Mouse (Mus musculus): ENCODE measurements around the gene Osbpl11. TPM values are rescaled to one million over a fixed set of nuclear protein-coding genes. Genes with fewer than 3 reads are reported as not detected.
A peak's percentile ranks its signal among the peaks of the same experiment; 100 is the strongest.

The Osbpl11 gene
- total and polyA plus RNA-seq, 2 experiments from 2014 or later: 12.0 to 25.1 TPM

GRCm38 (mm10) chr16:33244933-33245470 is 60.1 kb downstream of the Osbpl11 start:
- Histone ChIP-seq H3K4me3 (ENCODE audit: low read depth, low read length) (no peak overlapping the region), H3K36me3 (ENCODE audit: insufficient read depth, low read length) (peaks cover 23% of the 10 kb centered on the region), H3K27ac (ENCODE audit: low read depth, low read length) (no peak overlapping the region), H3K4me1 (ENCODE audit: insufficient read depth, low read length) (no peaks in the 10 kb centered on the region), H3K9ac (replicated peaks; ENCODE audit: low read length, poor library complexity, severe bottlenecking) (no peak overlapping the region), H3K9me3 (ENCODE audit: low read length) (no peaks in the 10 kb centered on the region), H3K27me3 (ENCODE audit: insufficient read depth, low read length) (no peaks in the 10 kb centered on the region), H3K4me2 (ENCODE audit: low read depth, low read length, poor library complexity, severe bottlenecking) (no peak overlapping the region)
- DNase-seq (ENCODE audit: low spot score) (peak; percentile 6), ATAC-seq (ENCODE audit: low FRiP score) (no peak)
- 96% methylated on average over 9 of the region's 9 CpGs for WGBS
- no peak for TF ChIP-seq CTCF (IDR thresholded peaks at IDR 0.05)

DNA sequence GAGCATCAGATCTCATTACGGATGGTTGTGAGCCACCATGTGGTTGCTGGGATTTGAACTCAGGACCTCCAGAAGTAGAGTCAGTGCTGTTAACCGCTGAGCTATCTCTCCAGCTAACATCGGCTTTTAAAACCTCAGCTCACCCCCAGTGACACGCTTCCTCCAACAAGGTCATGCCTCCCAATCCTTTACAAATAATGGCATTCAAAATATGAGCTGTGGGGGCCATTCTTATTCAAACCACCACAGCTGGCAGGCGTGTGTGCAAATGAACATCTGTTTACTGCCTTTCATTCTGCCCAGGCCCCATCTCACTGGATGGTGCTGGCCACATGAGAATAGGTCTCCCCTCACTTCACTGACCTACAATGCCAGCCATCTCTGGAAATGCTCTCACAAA is 61.7 kb downstream of the Osbpl11 start:
- H3K36me3 ChIP-seq (ENCODE audit: insufficient read depth, low read length): peaks cover 14% of the 10 kb centered on the region; the same call in 1 of the 2 replicates
- H3K9ac ChIP-seq (replicated peaks; ENCODE audit: low read length, poor library complexity, severe bottlenecking): no peak overlapping the region
- DNase-seq (ENCODE audit: low spot score): no peak
- no peak for ATAC-seq (ENCODE audit: low FRiP score)
- no peak overlapping the region for H3K27ac ChIP-seq (ENCODE audit: low read depth, low read length)
- H3K4me2 ChIP-seq (ENCODE audit: low read depth, low read length, poor library complexity, severe bottlenecking): no peak overlapping the region
- H3K4me3 ChIP-seq (ENCODE audit: low read depth, low read length): no peak overlapping the region
- WGBS: 84% methylated on average over 5 of the region's 5 CpGs
- H3K27me3 ChIP-seq (ENCODE audit: insufficient read depth, low read length): no peaks in the 10 kb centered on the region
- H3K4me1 ChIP-seq (ENCODE audit: insufficient read depth, low read length): no peaks in the 10 kb centered on the region
- H3K9me3 ChIP-seq (ENCODE audit: low read length): no peaks in the 10 kb centered on the region
- TF ChIP-seq CTCF (IDR thresholded peaks at IDR 0.05): no peak

DNA sequence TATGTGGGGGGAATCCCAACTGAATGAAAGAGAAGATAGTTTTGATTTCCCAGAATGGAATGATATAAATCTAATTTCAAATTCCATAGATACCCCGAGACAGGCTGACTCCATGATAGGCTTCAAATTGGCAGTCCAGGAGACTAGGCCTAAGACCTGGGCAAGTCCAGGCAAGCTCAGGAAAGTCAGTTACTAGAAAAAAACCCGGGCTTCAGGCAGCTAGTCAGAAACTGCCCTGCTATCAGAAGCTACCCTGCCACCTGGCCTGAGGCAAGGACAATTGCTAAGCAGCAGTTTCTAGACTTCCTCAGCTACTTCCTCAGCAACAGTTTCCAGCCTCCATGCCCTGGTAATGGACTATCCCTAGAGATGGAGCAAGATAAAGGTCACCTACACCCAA is 62.1 kb downstream of the Osbpl11 start:
- Histone ChIP-seq H3K4me3 (ENCODE audit: low read depth, low read length) (no peak overlapping the region), H3K9ac (replicated peaks; ENCODE audit: low read length, poor library complexity, severe bottlenecking) (no peak overlapping the region), H3K4me1 (ENCODE audit: insufficient read depth, low read length) (no peaks in the 10 kb centered on the region), H3K4me2 (ENCODE audit: low read depth, low read length, poor library complexity, severe bottlenecking) (no peak overlapping the region), H3K27ac (ENCODE audit: low read depth, low read length) (no peak overlapping the region), H3K36me3 (ENCODE audit: insufficient read depth, low read length) (peaks cover 10% of the 10 kb centered on the region; the same call in 1 of the 2 replicates), H3K27me3 (ENCODE audit: insufficient read depth, low read length) (no peaks in the 10 kb centered on the region), H3K9me3 (ENCODE audit: low read length) (no peaks in the 10 kb centered on the region)
- TF ChIP-seq CTCF (IDR thresholded peaks at IDR 0.05): no peak
- DNase-seq (ENCODE audit: low spot score) (no peak), ATAC-seq (ENCODE audit: low FRiP score) (no peak)
- WGBS: 86% methylated on average over 2 of the region's 2 CpGs

- H3K27me3 ChIP-seq (ENCODE audit: insufficient read depth, low read length): no peaks in the 10 kb centered on the region
- H3K36me3 ChIP-seq (ENCODE audit: insufficient read depth, low read length): no peaks in the 10 kb centered on the region
- WGBS: 17% methylated on average over 9 of the region's 9 CpGs
- peaks cover 4% of the 10 kb centered on the region; the same call in 1 of the 2 replicates for H3K4me1 ChIP-seq (ENCODE audit: insufficient read depth, low read length)
- peak overlapping the region; percentile 76 for H3K4me2 ChIP-seq (ENCODE audit: low read depth, low read length, poor library complexity, severe bottlenecking)
- H3K27ac ChIP-seq (ENCODE audit: low read depth, low read length): peak overlapping the region; percentile 81
- no peak for ATAC-seq (ENCODE audit: low FRiP score)
- H3K9ac ChIP-seq (replicated peaks; ENCODE audit: low read length, poor library complexity, severe bottlenecking): peak overlapping the region; percentile 96
- no peaks in the 10 kb centered on the region for H3K9me3 ChIP-seq (ENCODE audit: low read length)
- peak; percentile 9 for DNase-seq (ENCODE audit: low spot score)
- no peak for TF ChIP-seq CTCF (IDR thresholded peaks at IDR 0.05)
- peak overlapping the region; percentile 98 for H3K4me3 ChIP-seq (ENCODE audit: low read depth, low read length)
Observed at GRCm38 (mm10) chr16:33250651-33251120, 65.8 kb downstream of the Osbpl11 start.

- Histone ChIP-seq H3K4me3 (ENCODE audit: low read depth, low read length) (peak within 1 kb of the TSS; percentile 98), H3K4me2 (ENCODE audit: low read depth, low read length, poor library complexity, severe bottlenecking) (peak within 1 kb of the TSS; percentile 76), H3K27ac (ENCODE audit: low read depth, low read length) (peak within 1 kb of the TSS; percentile 81), H3K4me1 (ENCODE audit: insufficient read depth, low read length) (peaks cover 4% of the 10 kb centered on the region; the same call in 1 of the 2 replicates), H3K9ac (replicated peaks; ENCODE audit: low read length, poor library complexity, severe bottlenecking) (peak within 1 kb of the TSS; percentile 96), H3K9me3 (ENCODE audit: low read length) (no peaks in the 10 kb centered on the region), H3K36me3 (ENCODE audit: insufficient read depth, low read length) (no peaks in the 10 kb centered on the region), H3K27me3 (ENCODE audit: insufficient read depth, low read length) (no peaks in the 10 kb centered on the region)
- ATAC-seq (ENCODE audit: low FRiP score) (peak; percentile 95), DNase-seq (ENCODE audit: low spot score) (peak; percentile 95)
- under 1% methylated on average over 68 of the region's 72 CpGs for WGBS
- TF ChIP-seq CTCF (IDR thresholded peaks at IDR 0.05): 0 out of 2 replicates have a peak, but pooled peaks have one; percentile 11
Observed at GRCm38 (mm10) chr16:33251194-33252051, 66.6 kb downstream of the Osbpl11 start, which contains the start of gene Snx4. Gene Snx4 (plus strand): TSS chr16:33251442.

DNA sequence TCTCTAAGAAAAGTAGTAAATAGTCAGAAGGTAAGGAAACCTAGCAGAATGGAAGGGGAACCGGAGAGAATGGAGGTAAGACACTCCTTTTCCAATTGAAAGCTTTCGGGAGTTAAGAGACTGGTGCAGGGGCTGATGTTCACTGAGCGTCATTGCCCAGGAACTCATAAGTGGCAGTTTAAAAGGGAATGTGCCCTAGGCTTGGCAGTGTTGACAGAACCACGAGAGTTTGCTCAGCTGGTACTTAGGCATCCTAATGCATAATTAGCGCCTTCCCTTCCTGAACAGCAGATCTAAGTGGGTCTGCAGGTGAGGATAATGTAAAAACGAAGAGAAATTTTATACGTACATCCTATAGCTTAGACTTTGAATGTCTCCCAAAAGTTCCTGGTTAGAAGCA is 70.7 kb downstream of the Osbpl11 start:
- DNase-seq (ENCODE audit: low spot score) (no peak), ATAC-seq (ENCODE audit: low FRiP score) (no peak)
- Histone ChIP-seq H3K36me3 (ENCODE audit: insufficient read depth, low read length) (no peaks in the 10 kb centered on the region), H3K27ac (ENCODE audit: low read depth, low read length) (no peak overlapping the region), H3K4me2 (ENCODE audit: low read depth, low read length, poor library complexity, severe bottlenecking) (no peak overlapping the region), H3K9me3 (ENCODE audit: low read length) (no peaks in the 10 kb centered on the region), H3K4me3 (ENCODE audit: low read depth, low read length) (no peak overlapping the region), H3K9ac (replicated peaks; ENCODE audit: low read length, poor library complexity, severe bottlenecking) (no peak overlapping the region), H3K4me1 (ENCODE audit: insufficient read depth, low read length) (peaks cover 4% of the 10 kb centered on the region; the same call in 1 of the 2 replicates), H3K27me3 (ENCODE audit: insufficient read depth, low read length) (no peaks in the 10 kb centered on the region)
- no peak for TF ChIP-seq CTCF (IDR thresholded peaks at IDR 0.05)
- 90% methylated on average over 7 of the region's 7 CpGs for WGBS

Measured in midbrain, postnatal 0 days (tissue).